Mouse (Mus musculus) CH12.LX (cell line): ENCODE measurements around the gene Plxna2. TPM values are rescaled to one million over a fixed set of nuclear protein-coding genes. Genes with fewer than 3 reads are reported as not detected.

Experiments used
- DNase-seq: peaks from one replicate; pipeline ENCODE4 v3.0.0-alpha.2; 2013; ENCODE audit errors: extremely low read depth
- H3K27ac ChIP-seq: 2 replicates; pipeline ENCODE4 v1.5.1; 2012; ENCODE audit warnings: low read depth, mild to moderate bottlenecking, control low read depth, moderate library complexity; ENCODE audit not compliant: insufficient read depth
- H3K27me3 ChIP-seq: replicated peaks from 2 replicates; pipeline ENCODE3; 2012; ENCODE audit warnings: inconsistent platforms
- H3K36me3 ChIP-seq, 2 experiments: replicated peaks in 1 of 2; 2 replicates each; pipeline versions ENCODE3 to v1.6.1; 2012; ENCODE audit warnings: inconsistent platforms in 1 of 2, low read length in 1 of 2, mild to moderate bottlenecking in 1 of 2, mixed read lengths in 1 of 2, moderate library complexity in 1 of 2; ENCODE audit not compliant: control insufficient read depth in 1 of 2, insufficient read depth in 1 of 2
- H3K4me1 ChIP-seq, 2 experiments: 2 replicates each; pipeline ENCODE4 v1.6.1; 2012; ENCODE audit warnings: inconsistent platforms in 1 of 2, moderate library complexity in 1 of 2; ENCODE audit not compliant: insufficient read depth in 2 of 2, control insufficient read depth in 1 of 2
- H3K4me2 ChIP-seq: 2 replicates; pipeline ENCODE4 v1.6.1; 2012; ENCODE audit warnings: low read depth, mild to moderate bottlenecking, control low read depth; ENCODE audit not compliant: poor library complexity, insufficient read depth, severe bottlenecking
- H3K4me3 ChIP-seq, 3 experiments: fragments of 150-350 bp in 1 of 3; sonication (generic) in 1 of 3; replicated peaks in 1 of 3; 2 replicates each; pipeline versions ENCODE3 to v1.5.1; 2011 to 2012; ENCODE audit warnings: low read depth in 2 of 3, low read length in 2 of 3, mild to moderate bottlenecking in 2 of 3, moderate library complexity in 2 of 3, control low read depth in 1 of 3, improper control_type of control experiment in 1 of 3, inconsistent platforms in 1 of 3, mixed read lengths in 1 of 3; ENCODE audit not compliant: poor library complexity in 1 of 3
- H3K79me2 ChIP-seq: replicated peaks from 2 replicates; pipeline ENCODE4 v1.6.1; 2012; ENCODE audit warnings: mild to moderate bottlenecking, moderate library complexity; ENCODE audit not compliant: control insufficient read depth, poor library complexity, insufficient read depth, severe bottlenecking; ENCODE audit errors: extremely low read depth
- H3K9ac ChIP-seq: 2 replicates; pipeline ENCODE4 v1.6.1; 2012; ENCODE audit warnings: low read depth, mild to moderate bottlenecking, control low read depth, moderate library complexity; ENCODE audit not compliant: insufficient read depth
- H3K9me3 ChIP-seq: replicated peaks from 2 replicates; pipeline ENCODE3; 2012; ENCODE audit warnings: low read length, inconsistent platforms, mixed read lengths
- CHD2 ChIP-seq: IDR thresholded peaks from 2 replicates; pipeline ENCODE4 v1.6.1; 2011; ENCODE audit warnings: low read length, improper control_type of control experiment
- EP300 ChIP-seq: IDR thresholded peaks from 2 replicates; pipeline ENCODE4 v1.6.1; 2011; ENCODE audit warnings: low read length, improper control_type of control experiment
- ETS1 ChIP-seq: conservative IDR thresholded peaks from 2 replicates; pipeline ENCODE4 v1.6.1; 2012; ENCODE audit warnings: low read depth, mild to moderate bottlenecking, inconsistent platforms, low read length, improper control_type of control experiment, moderate library complexity
- HCFC1 ChIP-seq: IDR thresholded peaks from 2 replicates; pipeline ENCODE4 v1.6.1; 2012; ENCODE audit warnings: low read depth, mild to moderate bottlenecking, inconsistent platforms, low read length, improper control_type of control experiment
- KAT2A ChIP-seq: IDR thresholded peaks from 2 replicates; pipeline ENCODE4 v1.6.1; 2012; ENCODE audit warnings: low read length, improper control_type of control experiment, inconsistent platforms; ENCODE audit not compliant: insufficient replicate concordance
- MAFK ChIP-seq: IDR thresholded peaks from 2 replicates; pipeline ENCODE4 v1.6.1; 2011; ENCODE audit warnings: low read length, improper control_type of control experiment; ENCODE audit not compliant: insufficient replicate concordance
- MYC ChIP-seq: IDR thresholded peaks from 2 replicates; pipeline ENCODE4 v1.6.1; 2011; ENCODE audit warnings: low read depth, mild to moderate bottlenecking, improper control_type of control experiment, low read length
- NRF1 ChIP-seq: IDR thresholded peaks from 2 replicates; pipeline ENCODE4 v1.6.1; 2014; ENCODE audit warnings: low read depth, mild to moderate bottlenecking, inconsistent platforms, low read length, improper control_type of control experiment, moderate library complexity
- PAX5 ChIP-seq: IDR thresholded peaks from 2 replicates; pipeline ENCODE4 v1.6.1; 2012; ENCODE audit warnings: low read length, inconsistent platforms, mixed read lengths
- POLR2A ChIP-seq: IDR thresholded peaks from 2 replicates; pipeline ENCODE4 v1.6.1; 2011; ENCODE audit warnings: low read depth, mild to moderate bottlenecking, improper control_type of control experiment, low read length
- RCOR1 ChIP-seq: conservative IDR thresholded peaks from 2 replicates; pipeline ENCODE4 v1.6.1; 2012; ENCODE audit warnings: low read depth, mild to moderate bottlenecking, inconsistent platforms, low read length, improper control_type of control experiment
- TBP ChIP-seq: conservative IDR thresholded peaks from 2 replicates; pipeline ENCODE4 v1.6.1; 2011; ENCODE audit warnings: low read depth, low read length, improper control_type of control experiment
- TCF12 ChIP-seq: IDR thresholded peaks from 2 replicates; pipeline ENCODE4 v1.6.1; 2014; ENCODE audit warnings: low read depth, mild to moderate bottlenecking, inconsistent platforms, low read length, improper control_type of control experiment
- USF2 ChIP-seq: conservative IDR thresholded peaks from 2 replicates; pipeline ENCODE4 v1.6.1; 2011; ENCODE audit warnings: low read depth, low read length, improper control_type of control experiment
- ZMIZ1 ChIP-seq: IDR thresholded peaks from 2 replicates; pipeline ENCODE4 v1.6.1; 2012; ENCODE audit warnings: low read depth, mild to moderate bottlenecking, inconsistent platforms, low read length, improper control_type of control experiment
- dilution Hi-C: fragments of 300-500 bp; cut with MboI; formaldehyde crosslinking; loops from 2 replicates; pipeline ENCODE4 v1.14.3; 2020; ENCODE audit warnings: low sequenced_read_pairs; ENCODE audit not compliant: extremely low pct_unique_long_range_greater_than_20kb, extremely low pct_ligation_motif_present
- in situ Hi-C: fragments of 300-500 bp; cut with MboI; formaldehyde crosslinking; loops from 3 replicates; pipeline ENCODE4 v1.14.3; 2019; ENCODE audit warnings: low sequenced_read_pairs, low pct_ligation_motif_present, low pct_unique_long_range_greater_than_20kb, mixed read lengths
- polyA plus RNA-seq: library from polyadenylated mRNA; unstranded; fragments of >175 nt; gene quantifications from 2 replicates; pipeline ENCODE4 v1.2.1, GENCODE M21; 2012; ENCODE audit warnings: low read depth; ENCODE audit not compliant: insufficient read length
- total RNA-seq, 2 experiments: library from RNA; depleted of rRNA; stranded (reverse); fragments of 300-350 nt in 1 of 2; fragments of >200 nt in 1 of 2; gene quantifications; 2 replicates each; pipeline ENCODE4 v1.2.3; 2012 to 2014

The Plxna2 gene
- total and polyA plus RNA-seq, 3 experiments, result 0.04 to 0.05 (median 0.04) TPM

GRCm38 (mm10) chr1:194680136-194680535 is 62.1 kb downstream of the Plxna2 start:
- no peak for DNase-seq
- no peak overlapping the region for H3K9ac ChIP-seq
- no peak overlapping the region for H3K4me3 ChIP-seq
- in situ Hi-C loops (no loop called here), dilution Hi-C loops (no loop called here)
- no peaks in the 10 kb centered on the region for H3K36me3 ChIP-seq
- H3K4me2 ChIP-seq, result no peak overlapping the region
- H3K79me2 ChIP-seq, result no peaks in the 10 kb centered on the region
- no peaks in the 10 kb centered on the region for H3K27me3 ChIP-seq
- no peaks in the 10 kb centered on the region for H3K9me3 ChIP-seq
- TF ChIP-seq ZMIZ1, result no peak
- TF ChIP-seq, all 38 proteins: peak for 0
- Histone ChIP-seq H3K27ac (no peak overlapping the region), H3K4me1 (peaks cover 0 to 24% of the 10 kb centered on the region in 2 experiments; a peak in 2 of 4 replicates)

GRCm38 (mm10) chr1:194682021-194682420 is 64.0 kb downstream of the Plxna2 start:
- DNase-seq, result no peak
- Histone ChIP-seq H3K4me2 (no peak overlapping the region), H3K9me3 (no peaks in the 10 kb centered on the region), H3K27ac (no peak overlapping the region), H3K27me3 (no peaks in the 10 kb centered on the region), H3K4me3 (no peak overlapping the region), H3K4me1 (peaks cover 0 to 24% of the 10 kb centered on the region in 2 experiments; a peak in 2 of 4 replicates), H3K9ac (no peak overlapping the region), H3K79me2 (no peaks in the 10 kb centered on the region), H3K36me3 (no peaks in the 10 kb centered on the region)
- TF ChIP-seq EP300 (no peak), CHD2 (no peak), HCFC1 (no peak), NRF1 (no peak), RCOR1 (no peak), USF2 (no peak), PAX5 (no peak), MAFK (no peak), ETS1 (no peak), TCF12 (no peak), TBP (no peak)
- in situ Hi-C loops, result no loop called here
- dilution Hi-C loops, result no loop called here

DNA sequence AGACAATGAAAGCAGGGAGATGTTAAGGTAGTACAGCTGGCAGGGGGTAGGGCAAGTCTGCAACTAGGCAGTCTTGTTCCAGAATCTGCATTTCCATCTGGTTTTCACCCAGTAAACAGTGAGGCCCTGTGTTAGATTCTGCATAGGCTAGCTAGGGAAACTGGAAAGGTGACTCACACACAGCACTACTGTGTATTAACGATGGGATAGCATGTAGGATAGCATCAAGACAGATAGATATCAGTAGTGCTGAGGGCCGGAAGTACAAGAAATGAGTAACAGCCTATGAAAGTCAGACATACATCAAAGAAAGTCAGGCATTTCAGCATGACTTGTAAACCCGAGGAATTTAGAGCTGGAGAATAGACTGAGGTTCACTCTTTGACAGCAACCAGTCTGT is 65.1 kb downstream of the Plxna2 start:
- no peak for TF ChIP-seq TCF12
- TF ChIP-seq EP300, result no peak
- TF ChIP-seq KAT2A, result no peak
- TF ChIP-seq MYC, result no peak
- no peak for TF ChIP-seq POLR2A
- Histone ChIP-seq H3K27ac (no peak overlapping the region), H3K4me2 (no peak overlapping the region), H3K9me3 (no peaks in the 10 kb centered on the region), H3K79me2 (no peaks in the 10 kb centered on the region), H3K4me1 (peaks cover 0 to 14% of the 10 kb centered on the region in 2 experiments; a peak in 2 of 4 replicates), H3K9ac (no peak overlapping the region), H3K4me3 (no peak overlapping the region), H3K36me3 (no peaks in the 10 kb centered on the region), H3K27me3 (no peaks in the 10 kb centered on the region)
- in situ Hi-C loops (no loop called here), dilution Hi-C loops (no loop called here)
- no peak for DNase-seq
